In the genomic region with DNA sequence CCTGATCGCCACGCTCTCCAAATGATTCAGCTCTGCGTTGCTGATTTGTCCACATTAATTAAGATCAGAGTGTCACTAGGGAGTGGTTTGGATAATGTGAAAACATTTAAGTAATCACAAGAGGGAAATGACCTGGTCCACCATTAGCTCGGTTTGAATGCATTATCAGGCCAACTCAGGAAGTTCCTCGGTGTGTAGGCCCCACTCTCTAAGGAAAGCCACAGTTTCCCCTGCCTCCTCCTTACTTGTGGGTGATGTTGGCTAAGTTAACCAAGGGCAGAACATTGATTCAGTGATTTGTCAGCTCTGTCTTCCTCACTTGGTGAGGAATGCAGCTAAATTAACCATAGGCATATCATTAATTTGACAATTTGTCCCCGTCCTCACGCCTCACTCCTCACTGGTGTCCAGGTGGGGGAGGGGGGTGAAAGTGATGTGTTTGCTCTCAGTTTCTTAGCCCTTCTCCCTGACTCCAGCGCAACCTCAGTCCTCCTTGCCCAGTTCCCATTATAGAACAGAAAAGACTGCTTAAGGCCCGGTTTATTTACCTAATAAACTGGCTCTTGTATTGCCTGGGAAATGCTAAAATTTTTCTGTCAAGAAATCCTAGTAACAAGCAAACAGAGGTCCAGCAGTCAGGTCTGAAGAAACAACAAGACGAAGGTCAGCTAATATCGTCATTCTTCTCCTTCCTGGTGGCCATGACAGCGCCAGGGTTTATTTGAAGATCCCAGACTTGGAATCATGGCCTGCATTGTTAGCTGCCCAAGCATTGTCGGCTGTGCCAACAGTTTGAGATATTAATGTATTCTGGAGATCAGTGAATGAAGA, we compare ENCODE assay signal across 10 mouse cellular contexts.
DNase-seq lines count a peak whose midpoint lies in the region; ATAC-seq lines count a peak whose summit lies in the region.
"Had no signal": no experiment of that assay in that cellular context is flagged by ENCODE, and none has a peak within 500 bp of the region (broad histone marks: within the 10 kb centered on the region; RNA-seq: fewer than 3 reads in every experiment).

No protein-coding gene starts in this region.

- peak; percentile 5 for DNase-seq in NIH3T3 (ENCODE audit: low read depth)
- peak; percentile 40 for DNase-seq in hindbrain, embryonic 11.5 days (ENCODE audit: low spot score)
- peak; percentile 70 for DNase-seq in midbrain, embryonic 14.5 days
- no peak for DNase-seq in kidney, adult 11 months
- no peak for DNase-seq in ovary, postnatal 14 days (ENCODE audit: low spot score)
- no peak for DNase-seq in right cerebral cortex, postnatal 36 days (ENCODE audit: low spot score in 2 of 2)
- no peak for DNase-seq in right cerebral cortex, postnatal 4 days
- DNase-seq: lung, postnatal 14 days had no signal

- H3K9me3 ChIP-seq in hindbrain, embryonic 11.5 days (ENCODE audit: control insufficient read depth, low read length) = no peaks in the 10 kb centered on the region
- H3K9me3 ChIP-seq in midbrain, embryonic 14.5 days (ENCODE audit: control insufficient read depth, low read length) = no peaks in the 10 kb centered on the region
- H3K9me3 ChIP-seq: kidney, embryonic 15.5 days had no signal

- peaks cover 29% of the 10 kb centered on the region for H3K4me1 ChIP-seq in hindbrain, embryonic 11.5 days (replicated peaks; ENCODE audit: control insufficient read depth, insufficient read depth, low read length)
- H3K4me1 ChIP-seq in midbrain, embryonic 14.5 days (ENCODE audit: control insufficient read depth, insufficient read depth, low read length) = peaks cover 42% of the 10 kb centered on the region

- ATAC-seq in common myeloid progenitor, adult 5-6 weeks (replicated peaks; ENCODE audit: low read depth, poor library complexity, severe bottlenecking) = peak; percentile 60; the same call in 1 of the 2 replicates
- no peak for ATAC-seq in hindbrain, embryonic 11.5 days (ENCODE audit: low FRiP score)
- no peak for ATAC-seq in midbrain, embryonic 14.5 days (ENCODE audit: low FRiP score, low TSS enrichment)

- peak overlapping the region; percentile 86 for H3K27ac ChIP-seq in hindbrain, embryonic 11.5 days (ENCODE audit: low read depth, low read length)
- H3K27ac ChIP-seq in midbrain, embryonic 14.5 days (replicated peaks; ENCODE audit: low read depth, low read length) = peak overlapping the region; percentile 84
- H3K27ac ChIP-seq: kidney, embryonic 15.5 days had no signal

- H3K27me3 ChIP-seq in hindbrain, embryonic 11.5 days (ENCODE audit: control insufficient read depth, insufficient read depth, low read length) = no peaks in the 10 kb centered on the region
- H3K27me3 ChIP-seq in midbrain, embryonic 14.5 days (ENCODE audit: control insufficient read depth, insufficient read depth, low read length) = no peaks in the 10 kb centered on the region
- H3K27me3 ChIP-seq: kidney, embryonic 15.5 days had no signal

- H3K4me2 ChIP-seq in hindbrain, embryonic 11.5 days (replicated peaks; ENCODE audit: low read depth, low read length) = peak overlapping the region; percentile 26
- H3K4me2 ChIP-seq in midbrain, embryonic 14.5 days (ENCODE audit: low read length) = peak overlapping the region; percentile 23; the same call in 1 of the 2 replicates
- H3K4me2 ChIP-seq: kidney, embryonic 15.5 days had no signal

- no peaks in the 10 kb centered on the region for H3K36me3 ChIP-seq in hindbrain, embryonic 11.5 days (ENCODE audit: control insufficient read depth, insufficient read depth, low read length)
- H3K36me3 ChIP-seq in midbrain, embryonic 14.5 days (ENCODE audit: control insufficient read depth, insufficient read depth, low read length) = no peaks in the 10 kb centered on the region
- H3K36me3 ChIP-seq: kidney, embryonic 15.5 days had no signal

- H3K9ac ChIP-seq in hindbrain, embryonic 11.5 days (ENCODE audit: low read depth, low read length) = peak overlapping the region; percentile 52
- no peak overlapping the region for H3K9ac ChIP-seq in midbrain, embryonic 14.5 days (replicated peaks; ENCODE audit: low read length)
- H3K9ac ChIP-seq: kidney, embryonic 15.5 days had no signal

- H3K4me3 ChIP-seq in hindbrain, embryonic 11.5 days (ENCODE audit: low read depth, low read length) = no peak overlapping the region
- no peak overlapping the region for H3K4me3 ChIP-seq in midbrain, embryonic 14.5 days (replicated peaks; ENCODE audit: low read depth, low read length)
- H3K4me3 ChIP-seq: kidney, embryonic 15.5 days had no signal

- 32% methylated on average over 13 of the region's 13 CpGs for WGBS in hindbrain, embryonic 11.5 days
- 19% methylated on average over 13 of the region's 13 CpGs for WGBS in midbrain, embryonic 14.5 days

Comparison
In these comparisons a context has a peak if more than half of its experiments do, and no peak if none do; other contexts are left out.
1. DNase-seq: peak in NIH3T3 (single experiment), hindbrain, embryonic 11.5 days (single experiment) and midbrain, embryonic 14.5 days (single experiment); none in kidney, adult 11 months (single experiment), ovary, postnatal 14 days (single experiment), right cerebral cortex, postnatal 36 days (0 of 2) and right cerebral cortex, postnatal 4 days (single experiment).